Mouse (Mus musculus) G1E (cell line): ENCODE data around the gene Gck. TPM values are rescaled to one million over a fixed set of nuclear protein-coding genes. Genes with fewer than 3 reads are reported as not detected.

Experiments
- ATAC-seq: 2 replicates; pipeline ENCODE4 v1.8.0; 2016; ENCODE audit warnings: mild to moderate bottlenecking; ENCODE audit not compliant: insufficient number of reproducible peaks, poor library complexity, low FRiP score, severe bottlenecking; ENCODE audit errors: extremely low read depth
- DNase-seq: peaks from one replicate; pipeline ENCODE4 v3.0.0; 2012; ENCODE audit warnings: low spot score
- H3K27me3 ChIP-seq: 2 replicates; pipeline ENCODE4 v1.6.1; 2012; ENCODE audit warnings: mild to moderate bottlenecking, low read length, inconsistent platforms; ENCODE audit not compliant: insufficient read depth
- H3K36me3 ChIP-seq: replicated peaks from 2 replicates; pipeline ENCODE3; 2012; ENCODE audit warnings: mild to moderate bottlenecking, inconsistent platforms
- H3K4me1 ChIP-seq: 2 replicates; pipeline ENCODE4 v1.6.1; 2012; ENCODE audit warnings: low read depth, low read length, inconsistent platforms, mixed read lengths; ENCODE audit not compliant: insufficient read depth
- H3K4me3 ChIP-seq: 2 replicates; pipeline ENCODE4 v1.5.1; 2012; ENCODE audit warnings: low read depth, mild to moderate bottlenecking, inconsistent platforms, low read length, moderate library complexity, mixed read lengths
- H3K9me3 ChIP-seq: replicated peaks from 2 replicates; pipeline ENCODE4 v1.6.1; 2012; ENCODE audit warnings: inconsistent platforms
- CTCF ChIP-seq: IDR thresholded peaks from 2 replicates; pipeline ENCODE4 v1.5.1; 2012; ENCODE audit warnings: low read depth, low read length, inconsistent platforms, mixed read lengths
- GATA1 ChIP-seq: IDR thresholded peaks from 2 replicates; pipeline ENCODE4 v1.6.1; 2012; ENCODE audit warnings: borderline replicate concordance, low read length, inconsistent platforms, mixed read lengths
- GATA2 ChIP-seq: IDR thresholded peaks from 2 replicates; pipeline ENCODE4 v1.6.1; 2012; ENCODE audit warnings: low read depth, low read length, inconsistent platforms, borderline replicate concordance
- POLR2AphosphoS5 ChIP-seq: IDR thresholded peaks from 2 replicates; pipeline ENCODE4 v1.6.1; 2012; ENCODE audit warnings: low read depth, low read length, inconsistent platforms; ENCODE audit not compliant: insufficient replicate concordance
- TAL1 ChIP-seq: conservative IDR thresholded peaks from 2 replicates; pipeline ENCODE4 v1.6.1; 2012; ENCODE audit warnings: low read depth, low read length, inconsistent platforms, mixed read lengths
- polyA plus RNA-seq: library from polyadenylated mRNA; stranded (reverse); fragments of >175 nt; gene quantifications from 2 replicates; pipeline ENCODE4 v1.2.3, GENCODE M21; 2012
- total RNA-seq, 2 experiments: library from RNA; stranded (forward) in 1 of 2; stranded (reverse) in 1 of 2; fragments of 200-1000 nt in 1 of 2; fragments of >200 nt in 1 of 2; fragmentation: Nextera tagmentation in 1 of 2; gene quantifications; 2 replicates each; pipeline ENCODE4 v1.2.3; 2014 to 2017

Gck gene
- total and polyA plus RNA-seq, 3 experiments: 0.11 TPM; not detected in 2

GRCm38 (mm10) chr11:5976106-5976505 is 26.2 kb upstream of the Gck start:
- no peaks in the 10 kb centered on the region for H3K9me3 ChIP-seq
- no peak overlapping the region for H3K4me3 ChIP-seq
- H3K36me3 ChIP-seq: peaks cover 10% of the 10 kb centered on the region
- DNase-seq (no peak), ATAC-seq (no peak)
- no peak for TF ChIP-seq GATA1
- TF ChIP-seq CTCF: no peak
- TF ChIP-seq POLR2AphosphoS5: no peak
- peaks cover 5% of the 10 kb centered on the region; the same call in 1 of the 2 replicates for H3K4me1 ChIP-seq
- H3K27me3 ChIP-seq: peaks cover 37% of the 10 kb centered on the region

- ATAC-seq: no peak
Measured at GRCm38 (mm10) chr11:5975068-5975467, 25.2 kb upstream of the Gck start.

GRCm38 (mm10) chr11:5974053-5974452 is 24.2 kb upstream of the Gck start:
- Histone ChIP-seq H3K36me3 (peaks cover 30% of the 10 kb centered on the region), H3K4me1 (peaks cover under 1% of the 10 kb centered on the region; the same call in 1 of the 2 replicates), H3K4me3 (no peak overlapping the region), H3K9me3 (no peaks in the 10 kb centered on the region), H3K27me3 (peaks cover 30% of the 10 kb centered on the region)
- no peak for ATAC-seq
- no peak for DNase-seq
- no peak for TF ChIP-seq GATA1
- no peak for TF ChIP-seq POLR2AphosphoS5
- TF ChIP-seq CTCF: no peak
- no peak for TF ChIP-seq GATA2
- no peak for TF ChIP-seq TAL1

More at GRCm38 (mm10) chr11:5975068-5975467, 25.2 kb upstream of the Gck start:
- no peak for TF ChIP-seq CTCF
- no peak for TF ChIP-seq GATA2
- Histone ChIP-seq H3K4me1 (peaks cover 5% of the 10 kb centered on the region; the same call in 1 of the 2 replicates), H3K9me3 (no peaks in the 10 kb centered on the region), H3K4me3 (no peak overlapping the region), H3K27me3 (peaks cover 33% of the 10 kb centered on the region), H3K36me3 (peaks cover 20% of the 10 kb centered on the region)
- no peak for DNase-seq

GRCm38 (mm10) chr11:5973151-5973550 is 23.3 kb upstream of the Gck start:
- Histone ChIP-seq H3K36me3 (peaks cover 39% of the 10 kb centered on the region), H3K9me3 (no peaks in the 10 kb centered on the region), H3K4me3 (no peak overlapping the region), H3K4me1 (no peaks in the 10 kb centered on the region), H3K27me3 (peaks cover 29% of the 10 kb centered on the region)
- ATAC-seq (no peak), DNase-seq (no peak)
- no peak for TF ChIP-seq POLR2AphosphoS5
- no peak for TF ChIP-seq TAL1
- TF ChIP-seq CTCF: no peak
- no peak for TF ChIP-seq GATA2
- TF ChIP-seq GATA1: no peak

GRCm38 (mm10) chr11:5971202-5971601 is 21.3 kb upstream of the Gck start:
- ATAC-seq: no peak

GRCm38 (mm10) chr11:5968223-5968622 is 18.3 kb upstream of the Gck start:
- Histone ChIP-seq H3K4me1 (no peaks in the 10 kb centered on the region), H3K36me3 (peaks cover 88% of the 10 kb centered on the region), H3K4me3 (no peak overlapping the region), H3K27me3 (no peaks in the 10 kb centered on the region), H3K9me3 (no peaks in the 10 kb centered on the region)
- ATAC-seq: no peak
- TF ChIP-seq GATA1 (no peak), GATA2 (no peak), CTCF (no peak), TAL1 (no peak), POLR2AphosphoS5 (no peak)
- DNase-seq: no peak

More at GRCm38 (mm10) chr11:5971202-5971601, 21.3 kb upstream of the Gck start:
- no peak for TF ChIP-seq CTCF
- TF ChIP-seq POLR2AphosphoS5: no peak
- TF ChIP-seq GATA2: no peak
- no peak for TF ChIP-seq GATA1
- no peak for TF ChIP-seq TAL1
- DNase-seq: no peak
- Histone ChIP-seq H3K4me3 (no peak overlapping the region), H3K9me3 (no peaks in the 10 kb centered on the region), H3K4me1 (no peaks in the 10 kb centered on the region), H3K27me3 (peaks cover 14% of the 10 kb centered on the region), H3K36me3 (peaks cover 58% of the 10 kb centered on the region)

- peaks cover 97% of the 10 kb centered on the region for H3K36me3 ChIP-seq
- H3K27me3 ChIP-seq: no peaks in the 10 kb centered on the region
- no peak overlapping the region for H3K4me3 ChIP-seq
- TF ChIP-seq GATA2: no peak
- no peak for TF ChIP-seq GATA1
- TF ChIP-seq CTCF: no peak
- TF ChIP-seq POLR2AphosphoS5: no peak
- TF ChIP-seq TAL1: no peak
- H3K9me3 ChIP-seq: no peaks in the 10 kb centered on the region
- no peak for DNase-seq
- H3K4me1 ChIP-seq: peaks cover 1% of the 10 kb centered on the region; the same call in 1 of the 2 replicates
- no peak for ATAC-seq
Measured at GRCm38 (mm10) chr11:5966751-5967150, 16.9 kb upstream of the Gck start.
